ENCODE assay signal across 9 mouse cellular contexts in the genomic region with DNA sequence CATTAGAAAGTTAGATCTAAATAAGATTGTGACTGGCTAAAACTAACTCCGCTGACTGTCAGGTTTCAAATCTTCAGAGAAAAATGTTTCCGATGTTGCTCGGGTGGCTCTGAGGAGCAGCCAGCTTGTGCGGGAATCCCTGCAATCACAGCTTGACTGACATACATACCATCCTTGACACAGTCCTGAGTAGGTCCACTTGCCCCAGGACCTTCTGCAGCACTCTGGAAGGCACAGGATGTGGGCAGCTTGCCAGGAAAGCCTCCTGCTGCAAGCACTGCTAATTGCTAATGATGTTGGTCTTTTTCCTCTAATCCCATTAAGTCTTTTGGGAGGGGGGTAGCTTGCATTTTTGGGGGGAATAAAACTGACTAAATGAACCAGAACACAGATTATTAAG. TPM values are rescaled to one million over a fixed set of nuclear protein-coding genes. Genes with fewer than 3 reads are reported as not detected.
DNase-seq lines count a peak whose midpoint lies in the region; ATAC-seq and TF ChIP-seq lines count a peak whose summit lies in the region.
"Had no signal": no experiment of that assay in that cellular context is flagged by ENCODE, and none has a peak within 500 bp of the region (broad histone marks: within the 10 kb centered on the region; RNA-seq: fewer than 3 reads in every experiment).

No protein-coding gene starts in this region.

- no peak overlapping the region for H3K4me2 ChIP-seq in lung, postnatal 0 days (replicated peaks; ENCODE audit: low read depth, low read length)

- WGBS in lung, postnatal 0 days = 63% methylated on average over 4 of the region's 4 CpGs

- no peaks in the 10 kb centered on the region for H3K27me3 ChIP-seq in lung, postnatal 0 days (replicated peaks; ENCODE audit: insufficient read depth, low read length)
- H3K27me3 ChIP-seq: CH12.LX had no signal

- H3K9me3 ChIP-seq in lung, postnatal 0 days (ENCODE audit: low read length) = no peaks in the 10 kb centered on the region

- H3K4me3 ChIP-seq in lung, postnatal 0 days (ENCODE audit: low read depth, low read length) = no peak overlapping the region

- no peak for TF ChIP-seq CTCF in lung, postnatal 0 days (IDR thresholded peaks at IDR 0.05)

- ATAC-seq in lung, postnatal 0 days = peak; percentile 30; the same call in 1 of the 2 replicates
- ATAC-seq in inflammation-experienced regulatory T-cells, adult 6 months = no peak

- no peak overlapping the region for H3K9ac ChIP-seq in lung, postnatal 0 days (replicated peaks; ENCODE audit: low read depth)

- H3K4me1 ChIP-seq in lung, postnatal 0 days (ENCODE audit: insufficient read depth, low read depth, low read length) = no peaks in the 10 kb centered on the region; the same call in 1 of the 2 replicates

- no peak overlapping the region for H3K27ac ChIP-seq in lung, postnatal 0 days (ENCODE audit: low read length)

- no peak for TF ChIP-seq EP300 in lung, postnatal 0 days (IDR thresholded peaks at IDR 0.05)

- DNase-seq in gastrocnemius, postnatal 10 days = peak; percentile 62
- DNase-seq in gastrocnemius, adult 8-10 months (ENCODE audit: low spot score in 2 of 2) = no peak
- DNase-seq in right cerebral cortex, postnatal 14 days = peak; percentile 61
- DNase-seq in right cerebral cortex, adult 18-20 months = no peak
- peak; percentile 46 for DNase-seq in heart, adult 8-10 months (ENCODE audit: low spot score)
- peak; percentile 41 for DNase-seq in lung, postnatal 0 days (ENCODE audit: low spot score)
- DNase-seq in thymus, postnatal 4 days = no peak

- peaks cover 40% of the 10 kb centered on the region; the same call in 1 of the 2 replicates for H3K36me3 ChIP-seq in lung, postnatal 0 days (ENCODE audit: insufficient read depth, low read length)

RNA-seq across cellular contexts. Expression of a gene that starts 44.0 kb away (rescaled TPM):
- total RNA-seq in gastrocnemius, postnatal 10 days (2021) = 10 to 100 TPM; 50.2 to 56.3 TPM
- 10 to 100 TPM; 38.0 to 43.6 (median 41.7) TPM for total RNA-seq in gastrocnemius, adult 8-10 months (2022)
- total RNA-seq in heart, adult 8-10 months (2022) = 10 to 100 TPM; 77.9 to 85.2 (median 83.3) TPM
- 22.1 and 22.3 TPM in 2 replicates for polyA plus RNA-seq in lung, postnatal 0 days (2015; fragmentation: Nextera tagmentation; extraction: Ambion mirVana)
- polyA plus RNA-seq in inflammation-experienced regulatory T-cells, adult 6 months (2017; shearing (Covaris generic)) = 10 to 100 TPM in 1 of 3 experiments, 1 to 10 TPM in 2; 8.6 to 10.9 (median 9.7) TPM

RNA-seq across cellular contexts. Expression of a gene that starts 46.8 kb away (rescaled TPM):
- total RNA-seq in gastrocnemius, postnatal 10 days (2021) = 10 to 100 TPM; 21.8 to 22.6 TPM
- 10 to 100 TPM; 14.9 to 28.3 (median 18.1) TPM for total RNA-seq in gastrocnemius, adult 8-10 months (2022)
- 10 to 100 TPM; 21.7 to 37.3 (median 30.3) TPM for total RNA-seq in heart, adult 8-10 months (2022)
- polyA plus RNA-seq in lung, postnatal 0 days (2015; fragmentation: Nextera tagmentation; extraction: Ambion mirVana) = 30.5 and 32.6 TPM in 2 replicates
- polyA plus RNA-seq in inflammation-experienced regulatory T-cells, adult 6 months (2017; shearing (Covaris generic)) = 10 to 100 TPM; 10.8 to 20.3 (median 12.2) TPM

Comparison
In these comparisons a context has a peak if more than half of its experiments do, and no peak if none do; other contexts are left out.
1. DNase-seq: peak in gastrocnemius, postnatal 10 days (single experiment), right cerebral cortex, postnatal 14 days (single experiment), heart, adult 8-10 months (single experiment) and lung, postnatal 0 days (single experiment); none in gastrocnemius, adult 8-10 months (0 of 2), right cerebral cortex, adult 18-20 months (single experiment) and thymus, postnatal 4 days (single experiment).